Mouse (Mus musculus): ENCODE measurements around the gene Rps25. TPM values are rescaled to one million over a fixed set of nuclear protein-coding genes. Genes with fewer than 3 reads are reported as not detected.
"Not testable (repeated sequence)": the region's sequence is repeated elsewhere in the genome, so short reads cannot be mapped to it uniquely, and the experiment has no call there.

Gene Rps25
- polyA plus RNA-seq, 1 experiment: 1,955 TPM

DNA sequence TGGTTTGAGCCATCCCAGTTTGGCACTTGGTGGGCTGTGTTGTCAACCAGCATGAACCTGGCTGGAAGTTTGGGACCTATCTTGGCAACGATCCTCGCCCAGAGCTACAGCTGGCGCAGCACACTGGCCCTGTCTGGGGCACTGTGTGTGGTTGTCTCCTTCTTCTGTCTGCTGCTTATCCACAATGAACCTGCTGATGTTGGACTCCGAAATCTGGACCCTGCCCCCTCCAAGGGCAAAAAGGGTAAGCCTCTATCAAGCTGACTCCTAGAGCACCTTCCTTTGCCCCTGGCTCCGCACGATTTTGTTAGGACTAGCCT is 7.2 kb upstream of the Rps25 start:
- H3K27me3 ChIP-seq (ENCODE audit: control insufficient read depth, insufficient read depth, insufficient read length): no peaks in the 10 kb centered on the region
- TF ChIP-seq POLR2A (IDR thresholded peaks at IDR 0.05; ENCODE audit: insufficient read length, low read depth) (no peak), SRF (IDR thresholded peaks at IDR 0.05; ENCODE audit: control insufficient read depth, insufficient read length, low read depth) (no peak), MAX (IDR thresholded peaks at IDR 0.05; ENCODE audit: low read depth) (no peak), POLR2AphosphoS2 (IDR thresholded peaks at IDR 0.05; ENCODE audit: insufficient read length, low read depth) (no peak), TCF3 (IDR thresholded peaks at IDR 0.05; ENCODE audit: insufficient read length, low read depth) (no peak), TCF12 (IDR thresholded peaks at IDR 0.05; ENCODE audit: insufficient read depth, poor library complexity, severe bottlenecking) (no peak), MYOG (IDR thresholded peaks at IDR 0.05; ENCODE audit: control insufficient read depth in 1 of 3, insufficient read depth in 1 of 3, insufficient read length in 2 of 3, low read depth in 2 of 3) (no peak), MYOD1 (IDR thresholded peaks at IDR 0.05; ENCODE audit: control insufficient read depth in 1 of 3, insufficient read length in 2 of 3, low read depth in 2 of 3) (no peak), USF1 (IDR thresholded peaks at IDR 0.05; ENCODE audit: low read depth) (no peak), E2F4 (IDR thresholded peaks at IDR 0.05; ENCODE audit: insufficient read depth) (no peak)
- H3K36me3 ChIP-seq (ENCODE audit: control insufficient read depth, insufficient read depth): peaks cover 24% of the 10 kb centered on the region
- no peak overlapping the region for H3K4me3 ChIP-seq
- no peak overlapping the region for H3K4me2 ChIP-seq (ENCODE audit: low read depth)
- no peak overlapping the region for H3ac ChIP-seq (ENCODE audit: control insufficient read depth, insufficient read length)
- no peaks in the 10 kb centered on the region for H3K79me2 ChIP-seq (ENCODE audit: control insufficient read depth, insufficient read depth)

DNA sequence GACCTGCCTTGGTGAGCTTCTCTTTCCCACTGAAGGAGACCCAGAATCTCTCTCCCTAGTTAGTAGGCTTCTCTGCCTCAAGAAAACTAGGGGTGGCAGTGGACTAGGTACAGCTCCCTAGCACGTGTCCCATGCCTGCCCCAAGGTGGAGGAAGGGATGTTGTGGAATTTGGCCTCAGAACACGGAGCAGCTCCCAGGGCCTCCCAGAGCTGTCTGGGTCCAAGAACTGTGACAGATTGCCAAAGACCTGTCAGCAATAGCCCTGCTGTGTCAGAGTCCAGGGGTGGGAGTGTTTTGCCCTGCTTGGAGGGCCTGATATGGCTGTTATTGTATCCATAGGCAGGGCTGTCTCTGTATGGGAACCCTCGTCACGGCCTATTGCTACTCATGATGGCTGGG is 5.9 kb upstream of the Rps25 start:
- H3K4me3 ChIP-seq: no peak overlapping the region
- peaks cover 13% of the 10 kb centered on the region for H3K79me2 ChIP-seq (ENCODE audit: control insufficient read depth, insufficient read depth)
- no peak overlapping the region for H3K4me2 ChIP-seq (ENCODE audit: low read depth)
- no peaks in the 10 kb centered on the region for H3K27me3 ChIP-seq (ENCODE audit: control insufficient read depth, insufficient read depth, insufficient read length)
- no peak overlapping the region for H3ac ChIP-seq (ENCODE audit: control insufficient read depth, insufficient read length)
- peaks cover 24% of the 10 kb centered on the region for H3K36me3 ChIP-seq (ENCODE audit: control insufficient read depth, insufficient read depth)
- TF ChIP-seq E2F4 (IDR thresholded peaks at IDR 0.05; ENCODE audit: insufficient read depth) (no peak), TCF12 (IDR thresholded peaks at IDR 0.05; ENCODE audit: insufficient read depth, poor library complexity, severe bottlenecking) (no peak), POLR2A (IDR thresholded peaks at IDR 0.05; ENCODE audit: insufficient read length, low read depth) (no peak), SRF (IDR thresholded peaks at IDR 0.05; ENCODE audit: control insufficient read depth, insufficient read length, low read depth) (no peak), REST (IDR thresholded peaks at IDR 0.05; ENCODE audit: insufficient read depth, insufficient read length) (no peak), MAX (IDR thresholded peaks at IDR 0.05; ENCODE audit: low read depth) (no peak), MYOD1 (IDR thresholded peaks at IDR 0.05; ENCODE audit: control insufficient read depth in 1 of 3, insufficient read length in 2 of 3, low read depth in 2 of 3) (no peak), MYOG (IDR thresholded peaks at IDR 0.05; ENCODE audit: control insufficient read depth in 1 of 3, insufficient read depth in 1 of 3, insufficient read length in 2 of 3, low read depth in 2 of 3) (no peak), POLR2AphosphoS2 (IDR thresholded peaks at IDR 0.05; ENCODE audit: insufficient read length, low read depth) (no peak), USF1 (IDR thresholded peaks at IDR 0.05; ENCODE audit: low read depth) (no peak), CEBPB (IDR thresholded peaks at IDR 0.05; ENCODE audit: insufficient read depth, poor library complexity, severe bottlenecking) (no peak), TCF3 (IDR thresholded peaks at IDR 0.05; ENCODE audit: insufficient read length, low read depth) (no peak)

DNA sequence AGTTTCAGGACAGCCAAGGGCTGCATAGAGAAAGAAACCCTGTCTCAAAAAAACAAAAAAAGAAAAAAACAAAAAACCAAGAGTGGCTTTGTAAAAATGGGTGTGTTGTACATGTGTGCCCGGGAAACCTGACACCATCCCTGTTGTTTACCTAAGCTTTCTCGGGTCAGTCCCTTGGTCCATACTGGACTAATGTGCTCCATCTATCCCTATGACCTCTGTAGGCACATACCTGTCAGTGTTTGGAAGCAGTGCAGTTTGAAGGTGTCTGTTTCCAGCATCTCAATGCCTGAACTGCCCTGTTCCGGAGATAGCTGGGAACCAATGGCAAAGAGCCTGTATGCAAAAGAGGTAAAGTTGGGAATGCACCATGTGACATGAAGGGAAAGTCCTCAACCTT is 1.9 kb upstream of the Rps25 start:
- H3K36me3 ChIP-seq (ENCODE audit: control insufficient read depth, insufficient read depth): peaks cover 36% of the 10 kb centered on the region
- H3K4me3 ChIP-seq: no peak overlapping the region
- H3K4me2 ChIP-seq (ENCODE audit: low read depth): no peak overlapping the region
- no peak overlapping the region for H3ac ChIP-seq (ENCODE audit: control insufficient read depth, insufficient read length)
- no peak for TF ChIP-seq POLR2AphosphoS2 (IDR thresholded peaks at IDR 0.05; ENCODE audit: insufficient read length, low read depth)
- TF ChIP-seq MAX (IDR thresholded peaks at IDR 0.05; ENCODE audit: low read depth): no peak
- TF ChIP-seq POLR2A (IDR thresholded peaks at IDR 0.05; ENCODE audit: insufficient read length, low read depth): no peak
- peaks cover 46% of the 10 kb centered on the region for H3K79me2 ChIP-seq (ENCODE audit: control insufficient read depth, insufficient read depth)
- no peaks in the 10 kb centered on the region for H3K27me3 ChIP-seq (ENCODE audit: control insufficient read depth, insufficient read depth, insufficient read length)

DNA sequence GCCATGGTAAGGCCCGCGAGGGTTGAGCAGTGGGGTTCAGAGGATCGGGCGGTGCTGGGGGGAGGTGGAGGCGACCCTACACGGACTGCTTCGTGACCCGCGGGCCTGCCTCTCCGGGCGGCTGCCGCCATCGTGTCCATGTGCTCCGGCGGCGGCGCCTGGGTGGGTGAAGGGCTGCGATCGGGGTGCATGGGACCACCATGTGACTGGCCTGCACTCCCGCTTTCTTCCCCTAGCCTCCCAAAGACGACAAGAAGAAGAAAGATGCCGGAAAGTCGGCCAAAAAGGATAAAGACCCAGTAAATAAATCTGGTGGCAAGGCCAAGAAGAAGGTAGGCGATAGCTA is 786 bp downstream of the Rps25 start:
- H3ac ChIP-seq (ENCODE audit: control insufficient read depth, insufficient read length): peak overlapping the region; percentile 54
- peak overlapping the region; percentile 93 for H3K4me2 ChIP-seq (ENCODE audit: low read depth)
- no peaks in the 10 kb centered on the region for H3K27me3 ChIP-seq (ENCODE audit: control insufficient read depth, insufficient read depth, insufficient read length)
- peak overlapping the region; percentile 97 for H3K4me3 ChIP-seq
- peaks cover 48% of the 10 kb centered on the region for H3K79me2 ChIP-seq (ENCODE audit: control insufficient read depth, insufficient read depth)
- TF ChIP-seq POLR2A (IDR thresholded peaks at IDR 0.05; ENCODE audit: insufficient read length, low read depth) (peak; percentile 54), POLR2AphosphoS2 (IDR thresholded peaks at IDR 0.05; ENCODE audit: insufficient read length, low read depth) (peak; percentile 52), MYOD1 (IDR thresholded peaks at IDR 0.05; ENCODE audit: control insufficient read depth in 1 of 3, insufficient read length in 2 of 3, low read depth in 2 of 3) (no peak)
- peaks cover 50% of the 10 kb centered on the region for H3K36me3 ChIP-seq (ENCODE audit: control insufficient read depth, insufficient read depth)

DNA sequence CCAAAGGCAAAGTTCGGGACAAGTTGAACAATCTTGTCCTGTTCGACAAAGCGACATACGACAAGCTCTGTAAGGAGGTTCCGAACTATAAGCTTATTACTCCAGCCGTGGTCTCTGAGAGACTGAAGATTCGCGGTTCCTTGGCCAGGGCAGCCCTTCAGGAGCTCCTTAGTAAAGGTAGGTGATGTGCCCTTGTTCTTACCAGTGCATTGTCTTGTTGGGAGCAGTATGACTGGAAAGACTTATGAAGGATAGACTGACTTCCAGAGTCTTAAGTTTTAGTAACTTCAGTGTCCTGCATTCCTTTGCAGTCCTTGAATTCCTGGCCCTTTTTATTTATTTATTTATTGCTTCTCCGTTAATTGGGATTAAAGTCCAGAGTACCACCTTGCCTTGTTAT is 1.8 kb downstream of the Rps25 start:
- not testable (repeated sequence) for H3K27me3 ChIP-seq (ENCODE audit: control insufficient read depth, insufficient read depth, insufficient read length); H3ac ChIP-seq (ENCODE audit: control insufficient read depth, insufficient read length)
- peak overlapping the region; percentile 93 for H3K4me2 ChIP-seq (ENCODE audit: low read depth)
- peak overlapping the region; percentile 97 for H3K4me3 ChIP-seq
- H3K79me2 ChIP-seq (ENCODE audit: control insufficient read depth, insufficient read depth): peaks cover 48% of the 10 kb centered on the region
- H3K36me3 ChIP-seq (ENCODE audit: control insufficient read depth, insufficient read depth): peaks cover 50% of the 10 kb centered on the region

DNA sequence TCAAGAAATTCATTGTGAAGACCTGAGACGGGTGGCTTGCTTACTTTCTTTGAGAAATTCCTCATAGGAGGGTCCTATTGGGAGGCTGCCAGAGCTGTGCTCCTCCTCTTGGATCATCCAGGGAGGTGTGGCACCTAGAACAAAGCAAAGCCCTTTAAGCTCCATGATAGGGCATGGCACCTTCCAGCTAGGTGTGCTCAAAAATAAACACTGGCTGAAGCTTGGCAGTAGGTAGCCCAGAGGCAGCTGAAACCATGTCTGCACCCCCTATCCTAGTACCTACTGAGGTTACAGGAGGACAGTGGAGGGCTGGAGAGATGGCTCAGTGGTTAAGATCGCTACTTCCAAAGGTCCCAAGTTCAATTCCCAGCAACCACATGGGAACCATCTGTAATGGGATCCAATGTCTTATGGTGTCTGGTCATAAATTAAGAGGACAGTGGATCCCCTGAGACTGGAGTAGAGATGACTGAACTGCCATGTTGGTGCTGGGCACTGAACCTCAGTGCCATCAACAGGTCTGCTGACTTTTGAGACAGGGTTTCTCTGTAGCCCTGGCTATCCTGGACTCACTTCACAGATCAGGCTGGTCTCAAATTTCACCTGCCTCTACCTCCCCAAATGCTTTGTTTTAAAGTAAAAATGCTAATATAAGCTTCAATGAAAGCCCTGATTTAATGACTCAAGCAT is 3.9 kb downstream of the Rps25 start:
- Histone ChIP-seq H3K36me3 (ENCODE audit: control insufficient read depth, insufficient read depth) (peaks cover 44% of the 10 kb centered on the region), H3K4me2 (ENCODE audit: low read depth) (no peak overlapping the region), H3K27me3 (ENCODE audit: control insufficient read depth, insufficient read depth, insufficient read length) (no peaks in the 10 kb centered on the region), H3K4me3 (no peak overlapping the region), H3K79me2 (ENCODE audit: control insufficient read depth, insufficient read depth) (peaks cover 37% of the 10 kb centered on the region), H3ac (ENCODE audit: control insufficient read depth, insufficient read length) (no peak overlapping the region)
- no peak for TF ChIP-seq USF1 (IDR thresholded peaks at IDR 0.05; ENCODE audit: low read depth)
- peak; percentile 55 for TF ChIP-seq POLR2AphosphoS2 (IDR thresholded peaks at IDR 0.05; ENCODE audit: insufficient read length, low read depth)
